Mouse (Mus musculus): Measurements from ENCODE around the gene Ager. TPM values are rescaled to one million over a fixed set of nuclear protein-coding genes. Genes with fewer than 3 reads are reported as not detected.

Ager gene
- polyA plus RNA-seq, 1 experiment from 2014 or later: 2.7 TPM

GRCm38 (mm10) chr17:34561200-34561599, 36.5 kb upstream of the Ager start:
- H3K4me3 ChIP-seq (replicated peaks; ENCODE audit: low read length): no peak overlapping the region
- no peaks in the 10 kb centered on the region for H3K9me3 ChIP-seq (replicated peaks; ENCODE audit: control insufficient read depth, low read length)
- H3K27ac ChIP-seq (ENCODE audit: low read length): peak overlapping the region; percentile 25; the same call in 1 of the 2 replicates
- H3K27me3 ChIP-seq (ENCODE audit: control insufficient read depth, insufficient read depth, low read length): no peaks in the 10 kb centered on the region
- no peak overlapping the region for H3K4me2 ChIP-seq (ENCODE audit: low read depth, low read length)
- no peaks in the 10 kb centered on the region for H3K36me3 ChIP-seq (ENCODE audit: control insufficient read depth, insufficient read depth, low read length)
- no peak overlapping the region for H3K9ac ChIP-seq (ENCODE audit: low read length)
- WGBS: 50% methylated on average over 7 of the region's 8 CpGs
- ATAC-seq (ENCODE audit: insufficient read depth, low FRiP score): no peak
- peaks cover 10% of the 10 kb centered on the region for H3K4me1 ChIP-seq (ENCODE audit: control insufficient read depth, insufficient read depth, low read length)

- Histone ChIP-seq H3K36me3 (ENCODE audit: control insufficient read depth, insufficient read depth, low read length) (no peaks in the 10 kb centered on the region), H3K27ac (ENCODE audit: low read length) (no peak overlapping the region), H3K9ac (ENCODE audit: low read length) (no peak overlapping the region), H3K27me3 (ENCODE audit: control insufficient read depth, insufficient read depth, low read length) (no peaks in the 10 kb centered on the region), H3K4me3 (replicated peaks; ENCODE audit: low read length) (no peak overlapping the region), H3K4me1 (ENCODE audit: control insufficient read depth, insufficient read depth, low read length) (peaks cover 10% of the 10 kb centered on the region), H3K9me3 (replicated peaks; ENCODE audit: control insufficient read depth, low read length) (no peaks in the 10 kb centered on the region), H3K4me2 (ENCODE audit: low read depth, low read length) (no peak overlapping the region)
- WGBS: 41% methylated on average over 3 of the region's 3 CpGs
- no peak for ATAC-seq (ENCODE audit: insufficient read depth, low FRiP score)
Observed at GRCm38 (mm10) chr17:34562595-34562994, 35.1 kb upstream of the Ager start.

GRCm38 (mm10) chr17:34563354-34563753, 34.3 kb upstream of the Ager start:
- Histone ChIP-seq H3K9me3 (replicated peaks; ENCODE audit: control insufficient read depth, low read length) (no peaks in the 10 kb centered on the region), H3K9ac (ENCODE audit: low read length) (no peak overlapping the region), H3K4me2 (ENCODE audit: low read depth, low read length) (no peak overlapping the region), H3K36me3 (ENCODE audit: control insufficient read depth, insufficient read depth, low read length) (no peaks in the 10 kb centered on the region), H3K27me3 (ENCODE audit: control insufficient read depth, insufficient read depth, low read length) (no peaks in the 10 kb centered on the region), H3K4me1 (ENCODE audit: control insufficient read depth, insufficient read depth, low read length) (peaks cover 10% of the 10 kb centered on the region), H3K27ac (ENCODE audit: low read length) (no peak overlapping the region), H3K4me3 (replicated peaks; ENCODE audit: low read length) (no peak overlapping the region)
- no peak for ATAC-seq (ENCODE audit: insufficient read depth, low FRiP score)
- 70% methylated on average over 11 of the region's 11 CpGs for WGBS

- Histone ChIP-seq H3K27ac (ENCODE audit: low read length) (peak within 1 kb of the TSS; percentile 71), H3K9ac (ENCODE audit: low read length) (peak within 1 kb of the TSS; percentile 46), H3K4me1 (ENCODE audit: control insufficient read depth, insufficient read depth, low read length) (peaks cover 10% of the 10 kb centered on the region), H3K4me2 (ENCODE audit: low read depth, low read length) (peak within 1 kb of the TSS; percentile 22), H3K9me3 (replicated peaks; ENCODE audit: control insufficient read depth, low read length) (no peaks in the 10 kb centered on the region), H3K27me3 (ENCODE audit: control insufficient read depth, insufficient read depth, low read length) (no peaks in the 10 kb centered on the region), H3K36me3 (ENCODE audit: control insufficient read depth, insufficient read depth, low read length) (no peaks in the 10 kb centered on the region), H3K4me3 (replicated peaks; ENCODE audit: low read length) (peak within 1 kb of the TSS; percentile 14)
- WGBS: 6% methylated on average over 6 of the region's 6 CpGs
- peak; percentile 79; the same call in 1 of the 2 replicates for ATAC-seq (ENCODE audit: insufficient read depth, low FRiP score)
Observed at GRCm38 (mm10) chr17:34564003-34564421, 33.6 kb upstream of the Ager start, which contains the start of gene Notch4. Gene Notch4, plus strand, starts transcription at chr17:34564268.

GRCm38 (mm10) chr17:34564796-34565195, 32.9 kb upstream of the Ager start:
- Histone ChIP-seq H3K9ac (ENCODE audit: low read length) (peak overlapping the region; percentile 46; the same call in 1 of the 2 replicates), H3K4me1 (ENCODE audit: control insufficient read depth, insufficient read depth, low read length) (peaks cover 10% of the 10 kb centered on the region), H3K27ac (ENCODE audit: low read length) (peak overlapping the region; percentile 71), H3K27me3 (ENCODE audit: control insufficient read depth, insufficient read depth, low read length) (no peaks in the 10 kb centered on the region), H3K36me3 (ENCODE audit: control insufficient read depth, insufficient read depth, low read length) (no peaks in the 10 kb centered on the region), H3K4me2 (ENCODE audit: low read depth, low read length) (peak overlapping the region; percentile 22), H3K4me3 (replicated peaks; ENCODE audit: low read length) (peak overlapping the region; percentile 14), H3K9me3 (replicated peaks; ENCODE audit: control insufficient read depth, low read length) (no peaks in the 10 kb centered on the region)
- 34% methylated on average over 3 of the region's 3 CpGs for WGBS
- ATAC-seq (ENCODE audit: insufficient read depth, low FRiP score): no peak

- no peaks in the 10 kb centered on the region for H3K9me3 ChIP-seq (replicated peaks; ENCODE audit: control insufficient read depth, low read length)
- no peak for ATAC-seq (ENCODE audit: insufficient read depth, low FRiP score)
- no peak overlapping the region for H3K9ac ChIP-seq (ENCODE audit: low read length)
- H3K4me3 ChIP-seq (replicated peaks; ENCODE audit: low read length): no peak overlapping the region
- H3K4me2 ChIP-seq (ENCODE audit: low read depth, low read length): no peak overlapping the region
- no peaks in the 10 kb centered on the region for H3K27me3 ChIP-seq (ENCODE audit: control insufficient read depth, insufficient read depth, low read length)
- no peak overlapping the region for H3K27ac ChIP-seq (ENCODE audit: low read length)
- 70% methylated on average over 9 of the region's 9 CpGs for WGBS
- no peaks in the 10 kb centered on the region for H3K36me3 ChIP-seq (ENCODE audit: control insufficient read depth, insufficient read depth, low read length)
- peaks cover 10% of the 10 kb centered on the region for H3K4me1 ChIP-seq (ENCODE audit: control insufficient read depth, insufficient read depth, low read length)
Observed at GRCm38 (mm10) chr17:34567311-34567710, 30.4 kb upstream of the Ager start.

- Histone ChIP-seq H3K9ac (ENCODE audit: low read length) (no peak overlapping the region), H3K4me2 (ENCODE audit: low read depth, low read length) (no peak overlapping the region), H3K4me3 (replicated peaks; ENCODE audit: low read length) (no peak overlapping the region), H3K4me1 (ENCODE audit: control insufficient read depth, insufficient read depth, low read length) (peaks cover 10% of the 10 kb centered on the region), H3K27me3 (ENCODE audit: control insufficient read depth, insufficient read depth, low read length) (no peaks in the 10 kb centered on the region), H3K36me3 (ENCODE audit: control insufficient read depth, insufficient read depth, low read length) (no peaks in the 10 kb centered on the region), H3K27ac (ENCODE audit: low read length) (no peak overlapping the region), H3K9me3 (replicated peaks; ENCODE audit: control insufficient read depth, low read length) (no peaks in the 10 kb centered on the region)
- 75% methylated on average over 13 of the region's 13 CpGs for WGBS
- ATAC-seq (ENCODE audit: insufficient read depth, low FRiP score): no peak
Observed at GRCm38 (mm10) chr17:34568421-34568820, 29.2 kb upstream of the Ager start.

- Histone ChIP-seq H3K9me3 (replicated peaks; ENCODE audit: control insufficient read depth, low read length) (no peaks in the 10 kb centered on the region), H3K9ac (ENCODE audit: low read length) (no peak overlapping the region), H3K4me1 (ENCODE audit: control insufficient read depth, insufficient read depth, low read length) (no peaks in the 10 kb centered on the region), H3K4me2 (ENCODE audit: low read depth, low read length) (no peak overlapping the region), H3K27ac (ENCODE audit: low read length) (no peak overlapping the region), H3K27me3 (ENCODE audit: control insufficient read depth, insufficient read depth, low read length) (no peaks in the 10 kb centered on the region), H3K36me3 (ENCODE audit: control insufficient read depth, insufficient read depth, low read length) (no peaks in the 10 kb centered on the region), H3K4me3 (replicated peaks; ENCODE audit: low read length) (no peak overlapping the region)
- WGBS: 64% methylated on average over 4 of the region's 4 CpGs
- ATAC-seq (ENCODE audit: insufficient read depth, low FRiP score): no peak
Observed at GRCm38 (mm10) chr17:34569919-34570318, 27.7 kb upstream of the Ager start.

GRCm38 (mm10) chr17:34571875-34572274, 25.8 kb upstream of the Ager start:
- 17% methylated on average over 5 of the region's 5 CpGs for WGBS
- peaks cover 2% of the 10 kb centered on the region; the same call in 1 of the 2 replicates for H3K4me1 ChIP-seq (ENCODE audit: control insufficient read depth, insufficient read depth, low read length)
- H3K27me3 ChIP-seq (ENCODE audit: control insufficient read depth, insufficient read depth, low read length): no peaks in the 10 kb centered on the region
- H3K9ac ChIP-seq (ENCODE audit: low read length): no peak overlapping the region
- H3K4me2 ChIP-seq (ENCODE audit: low read depth, low read length): no peak overlapping the region
- H3K27ac ChIP-seq (ENCODE audit: low read length): no peak overlapping the region
- no peaks in the 10 kb centered on the region for H3K36me3 ChIP-seq (ENCODE audit: control insufficient read depth, insufficient read depth, low read length)
- no peak for ATAC-seq (ENCODE audit: insufficient read depth, low FRiP score)
- H3K4me3 ChIP-seq (replicated peaks; ENCODE audit: low read length): no peak overlapping the region
- no peaks in the 10 kb centered on the region for H3K9me3 ChIP-seq (replicated peaks; ENCODE audit: control insufficient read depth, low read length)

All from stomach, embryonic 16.5 days (tissue).